Mouse (Mus musculus) cortical plate, adult 2 months (tissue): ENCODE data around the gene Irf2. TPM values are rescaled to one million over a fixed set of nuclear protein-coding genes. Genes with fewer than 3 reads are reported as not detected.

Experiments used
- H3K27ac ChIP-seq: fragments of 200-500 bp; 2 replicates; pipeline ENCODE4 v1.5.1; 2012; ENCODE audit warnings: low read length, control low read depth, inconsistent platforms; ENCODE audit not compliant: insufficient read depth
- H3K4me1 ChIP-seq: fragments of 200-500 bp; 2 replicates; pipeline ENCODE4 v1.6.1; 2011; ENCODE audit warnings: low read length; ENCODE audit not compliant: control insufficient read depth, insufficient read depth
- H3K4me3 ChIP-seq: fragments of 200-500 bp; 2 replicates; pipeline ENCODE4 v1.5.1; 2011; ENCODE audit warnings: mild to moderate bottlenecking, low read length, control low read depth; ENCODE audit not compliant: insufficient read depth
- CTCF ChIP-seq: fragments of 200-500 bp; IDR thresholded peaks from 2 replicates; pipeline ENCODE4 v1.5.1; 2011; ENCODE audit warnings: mild to moderate bottlenecking, control low read depth, low read length; ENCODE audit not compliant: insufficient read depth; ENCODE audit errors: extremely low read depth
- POLR2A ChIP-seq: fragments of 200-500 bp; IDR thresholded peaks from 2 replicates; pipeline ENCODE4 v1.6.1; 2011; ENCODE audit warnings: mild to moderate bottlenecking, low read length, control low read depth; ENCODE audit not compliant: insufficient read depth; ENCODE audit errors: extremely low read depth
- polyA plus RNA-seq: library from polyadenylated mRNA; depleted of rRNA; stranded (reverse); fragments of >200 nt; gene quantifications from 2 replicates; pipeline ENCODE4 v1.2.3, GENCODE M21; 2012; rRNA removed

Gene Irf2
- polyA plus RNA-seq, result 27.1 and 30.4 TPM in 2 replicates

- TF ChIP-seq CTCF (no peak), POLR2A (no peak)
- peak within 1 kb of the TSS; percentile 83 for H3K4me3 ChIP-seq
Observed at GRCm38 (mm10) chr8:46739003-46739949, at the start of gene Irf2. Irf2 (plus strand) TSS chr8:46739732.

GRCm38 (mm10) chr8:46690111-46690510, 49.4 kb upstream of the Irf2 start:
- no peaks in the 10 kb centered on the region for H3K4me1 ChIP-seq
- TF ChIP-seq POLR2A (no peak), CTCF (no peak)
- no peak overlapping the region for H3K4me3 ChIP-seq
- H3K27ac ChIP-seq, result no peak overlapping the region

More at GRCm38 (mm10) chr8:46739003-46739949, at the start of gene Irf2:
- Histone ChIP-seq H3K27ac (peak within 1 kb of the TSS; percentile 100), H3K4me1 (no peaks in the 10 kb centered on the region; the same call in 1 of the 2 replicates)

GRCm38 (mm10) chr8:46690581-46690980, 49.0 kb upstream of the Irf2 start:
- Histone ChIP-seq H3K4me3 (no peak overlapping the region), H3K27ac (no peak overlapping the region), H3K4me1 (no peaks in the 10 kb centered on the region)
- TF ChIP-seq POLR2A (no peak), CTCF (no peak)

- TF ChIP-seq CTCF (no peak), POLR2A (no peak)
- H3K4me1 ChIP-seq, result 0 out of 2 replicates have a peak, but pooled peaks cover under 1% of the 10 kb centered on the region
- no peak overlapping the region for H3K27ac ChIP-seq
- no peak overlapping the region for H3K4me3 ChIP-seq
Observed at GRCm38 (mm10) chr8:46691360-46691759, 48.2 kb upstream of the Irf2 start.

GRCm38 (mm10) chr8:46696256-46697041, 43.1 kb upstream of the Irf2 start:
- Histone ChIP-seq H3K27ac (no peak overlapping the region), H3K4me3 (no peak overlapping the region), H3K4me1 (peaks cover 2% of the 10 kb centered on the region; the same call in 1 of the 2 replicates)
- TF ChIP-seq CTCF, result no peak
- TF ChIP-seq POLR2A, result no peak

GRCm38 (mm10) chr8:46697566-46697965, 42.0 kb upstream of the Irf2 start:
- Histone ChIP-seq H3K4me3 (no peak overlapping the region), H3K4me1 (peaks cover 2% of the 10 kb centered on the region; the same call in 1 of the 2 replicates), H3K27ac (no peak overlapping the region)
- TF ChIP-seq CTCF, result no peak

GRCm38 (mm10) chr8:46698162-46698561, 41.4 kb upstream of the Irf2 start:
- TF ChIP-seq CTCF (no peak), POLR2A (no peak)
- H3K4me1 ChIP-seq, result peaks cover 2% of the 10 kb centered on the region; the same call in 1 of the 2 replicates
- no peak overlapping the region for H3K27ac ChIP-seq
- H3K4me3 ChIP-seq, result no peak overlapping the region

- H3K27ac ChIP-seq, result no peak overlapping the region
- H3K4me3 ChIP-seq, result no peak overlapping the region
- TF ChIP-seq POLR2A, result no peak
- no peak for TF ChIP-seq CTCF
Observed at GRCm38 (mm10) chr8:46705145-46705544, 34.4 kb upstream of the Irf2 start.

GRCm38 (mm10) chr8:46706730-46707129, 32.8 kb upstream of the Irf2 start:
- TF ChIP-seq CTCF (no peak), POLR2A (no peak)
- Histone ChIP-seq H3K4me3 (no peak overlapping the region), H3K4me1 (no peaks in the 10 kb centered on the region), H3K27ac (no peak overlapping the region)

More at GRCm38 (mm10) chr8:46705145-46705544, 34.4 kb upstream of the Irf2 start:
- no peaks in the 10 kb centered on the region for H3K4me1 ChIP-seq

GRCm38 (mm10) chr8:46709302-46709701, 30.2 kb upstream of the Irf2 start:
- no peak overlapping the region for H3K4me3 ChIP-seq
- H3K4me1 ChIP-seq, result no peaks in the 10 kb centered on the region
- no peak for TF ChIP-seq CTCF
- no peak for TF ChIP-seq POLR2A
- no peak overlapping the region for H3K27ac ChIP-seq
